Mouse (Mus musculus) Patski (cell line): ENCODE results near the gene Lrrc3b. TPM values are rescaled to one million over a fixed set of nuclear protein-coding genes. Genes with fewer than 3 reads are reported as not detected.

Experiments used
- ATAC-seq: fragments of 100-300 bp; one replicate; pipeline ENCODE4 v1.8.0; 2021
- CTCF ChIA-PET: fragments of 350-600 bp; sonication (Branson Sonifier 250); formaldehyde crosslinking; loops from one replicate; lab custom pipeline; 2022; ENCODE audit warnings: inconsistent platforms; lab: Charles Lee
- POLR2A ChIA-PET: fragments of 350-600 bp; sonication (Branson Sonifier 250); formaldehyde crosslinking; loops from one replicate; lab custom pipeline; 2022; ENCODE audit warnings: antibody characterized with exemption, inconsistent platforms; lab: Charles Lee
- DNase-seq: peaks from one replicate; pipeline ENCODE4 v3.0.0-alpha.2; 2011; ENCODE audit warnings: low read depth, low spot score
- H3K27me3 ChIP-seq: fragments of 371-371 bp; one replicate; pipeline ENCODE4 v1.5.1; 2021
- CTCF ChIP-seq: fragments of 100-300 bp; IDR thresholded peaks from one replicate; pipeline ENCODE4 v1.5.1; 2021
- in situ Hi-C: fragments of 300-500 bp; cut with MboI; formaldehyde crosslinking; loops from 3 replicates; pipeline ENCODE4 v1.11.1; 2018; ENCODE audit warnings: low pct_unique_long_range_greater_than_20kb, mixed read lengths
- polyA plus RNA-seq: library from polyadenylated mRNA; unstranded; gene quantifications from one replicate; pipeline ENCODE4 v1.2.3, GENCODE M21; 2021

The Lrrc3b gene
- polyA plus RNA-seq, 1 experiment from 2014 or later: not detected

DNA sequence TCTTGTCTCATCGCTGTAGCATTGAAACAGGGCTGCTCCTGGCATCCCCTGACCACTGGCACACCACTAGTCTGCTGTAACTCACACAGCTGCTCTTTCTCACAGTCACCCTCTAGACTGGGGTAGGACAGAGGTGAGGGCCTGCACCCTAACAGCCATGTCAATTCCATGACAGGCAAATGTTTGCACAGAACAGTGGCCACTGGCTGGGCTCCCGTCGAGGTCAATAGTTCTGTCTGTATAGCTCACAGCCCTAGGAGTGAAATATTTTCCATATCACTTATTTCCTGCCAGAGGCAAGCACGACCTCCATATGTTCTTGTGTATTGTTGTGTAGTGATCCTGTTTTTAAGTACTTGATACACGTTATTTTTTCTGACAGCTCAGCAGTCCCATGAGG, 54.3 kb downstream of the Lrrc3b start:
- ChIA-PET POLR2A (no interaction called here), CTCF (interaction anchor here (1.3 kb wide), 1 partner anchor 57 kb away, joined by 3 read pairs; no protein-coding TSS in a partner anchor)
- no peak for TF ChIP-seq CTCF
- in situ Hi-C loops: no loop called here
- H3K27me3 ChIP-seq: no peaks in the 10 kb centered on the region
- ATAC-seq: no peak
- no peak for DNase-seq

GRCm38 (mm10) chr14:15383133-15383532, 55.7 kb downstream of the Lrrc3b start:
- no peaks in the 10 kb centered on the region for H3K27me3 ChIP-seq
- ChIA-PET POLR2A (no interaction called here), CTCF (interaction anchor here (1.1 to 1.5 kb wide), 3 partner anchors 8 to 58 kb away, joined by 3 to 4 read pairs (median 3); no protein-coding TSS in a partner anchor)
- in situ Hi-C loops: no loop called here
- ATAC-seq (no peak), DNase-seq (no peak)
- TF ChIP-seq CTCF: no peak

DNA sequence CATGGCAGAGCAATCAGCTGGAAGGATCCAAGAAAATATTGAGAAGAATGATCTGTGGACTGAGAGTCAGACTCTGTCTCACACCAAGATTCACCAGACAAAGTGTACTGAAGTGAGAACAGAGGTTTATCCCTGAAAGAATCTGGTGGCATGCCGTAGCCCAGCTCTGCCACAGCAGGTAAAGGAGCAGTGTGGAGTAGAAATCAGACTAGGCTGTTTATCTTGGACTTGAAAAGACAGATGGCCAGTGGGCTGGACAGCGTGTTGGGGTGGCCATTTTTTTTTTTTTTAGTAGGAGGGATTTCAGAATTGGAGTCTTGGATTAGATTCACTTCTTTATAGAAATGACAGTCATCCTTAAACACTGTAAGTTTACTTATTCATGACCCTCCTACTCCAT, 61.4 kb downstream of the Lrrc3b start:
- POLR2A ChIA-PET: no interaction called here
- H3K27me3 ChIP-seq: no peaks in the 10 kb centered on the region
- CTCF ChIA-PET: no interaction called here
- no peak for ATAC-seq
- in situ Hi-C loops: no loop called here
- DNase-seq: no peak
- TF ChIP-seq CTCF: no peak

DNA sequence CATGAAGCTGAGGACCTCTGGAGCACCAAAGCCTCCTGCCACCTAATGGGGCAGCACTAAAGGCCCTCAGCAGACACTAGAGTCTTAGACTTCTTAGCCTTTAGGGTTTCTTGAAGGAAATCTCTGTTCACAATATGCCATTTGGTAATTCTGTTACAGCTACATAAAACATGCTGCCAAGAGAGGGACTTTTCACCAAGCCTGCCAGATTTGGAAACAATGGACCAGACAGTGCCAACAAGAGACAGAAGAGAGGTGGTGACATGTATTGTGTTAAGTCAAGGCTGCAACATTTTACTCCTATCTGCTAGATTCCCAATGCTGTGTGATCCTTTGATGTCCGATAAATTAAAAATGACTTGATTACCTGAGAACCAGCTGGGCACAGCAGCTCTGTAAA, 62.0 kb downstream of the Lrrc3b start:
- DNase-seq: no peak
- no peak for ATAC-seq
- POLR2A ChIA-PET: no interaction called here
- CTCF ChIA-PET: interaction anchor here (0.9 to 2.3 kb wide), 3 partner anchors 9 to 13 kb away, joined by 3 to 5 read pairs (median 3); no protein-coding TSS in a partner anchor
- H3K27me3 ChIP-seq: no peaks in the 10 kb centered on the region
- TF ChIP-seq CTCF: no peak
- in situ Hi-C loops: no loop called here

- DNase-seq: no peak
- in situ Hi-C loops: no loop called here
- no peak for TF ChIP-seq CTCF
- H3K27me3 ChIP-seq: no peaks in the 10 kb centered on the region
- ChIA-PET POLR2A (no interaction called here), CTCF (interaction anchor here (2.3 kb wide), 1 partner anchor 10 kb away, joined by 5 read pairs; no protein-coding TSS in a partner anchor)
- ATAC-seq: no peak
Measured at GRCm38 (mm10) chr14:15374271-15374670, 64.5 kb downstream of the Lrrc3b start.

DNA sequence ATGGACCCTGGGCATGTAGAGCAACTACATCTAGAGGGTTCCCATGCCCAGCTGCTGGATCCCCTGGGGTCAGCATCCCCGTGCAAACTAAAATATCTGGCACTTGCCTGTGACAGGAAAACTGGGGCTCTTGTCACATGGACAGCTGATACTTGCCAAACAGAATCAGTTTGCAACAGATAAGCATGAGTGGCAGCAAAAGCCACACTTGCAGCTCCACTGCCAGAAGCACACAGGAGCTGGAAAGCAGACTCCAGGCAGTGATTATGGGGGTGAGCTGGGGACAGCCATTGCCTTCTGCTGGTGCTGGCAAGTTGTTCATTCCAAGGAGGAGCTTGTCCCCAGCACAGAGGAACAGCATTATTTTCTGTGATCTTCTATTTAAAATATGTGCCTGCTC, 65.8 kb downstream of the Lrrc3b start:
- in situ Hi-C loops: no loop called here
- TF ChIP-seq CTCF: no peak

DNA sequence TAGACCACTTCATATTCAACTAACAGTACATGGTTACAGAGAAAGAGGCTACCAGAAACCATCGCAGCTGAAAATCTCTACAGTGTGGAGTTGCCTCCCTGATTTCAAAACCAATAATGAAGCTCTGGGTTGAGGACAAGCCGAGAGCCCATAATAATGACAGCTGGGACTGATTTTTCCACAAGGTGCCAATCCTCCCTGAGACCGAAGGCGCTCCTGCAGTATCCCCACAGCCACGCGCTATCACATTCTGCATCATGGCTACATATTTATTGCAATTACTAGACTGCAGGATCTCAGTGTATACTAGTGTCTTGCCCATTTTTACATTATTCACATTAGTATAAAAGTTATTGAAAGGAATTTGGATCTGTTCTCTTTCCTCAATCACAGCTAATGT, 73.7 kb downstream of the Lrrc3b start:
- no peak for DNase-seq
- no peak for TF ChIP-seq CTCF
- ATAC-seq: no peak
- H3K27me3 ChIP-seq: no peaks in the 10 kb centered on the region
- ChIA-PET CTCF (interaction anchor here (1.7 kb wide), 1 partner anchor 10 kb away, joined by 5 read pairs; no protein-coding TSS in a partner anchor), POLR2A (no interaction called here)
- in situ Hi-C loops: no loop called here

More for the DNA sequence above, 65.8 kb downstream of the Lrrc3b start:
- ChIA-PET CTCF (no interaction called here), POLR2A (no interaction called here)
- no peak for ATAC-seq
- DNase-seq: no peak
- no peaks in the 10 kb centered on the region for H3K27me3 ChIP-seq

DNA sequence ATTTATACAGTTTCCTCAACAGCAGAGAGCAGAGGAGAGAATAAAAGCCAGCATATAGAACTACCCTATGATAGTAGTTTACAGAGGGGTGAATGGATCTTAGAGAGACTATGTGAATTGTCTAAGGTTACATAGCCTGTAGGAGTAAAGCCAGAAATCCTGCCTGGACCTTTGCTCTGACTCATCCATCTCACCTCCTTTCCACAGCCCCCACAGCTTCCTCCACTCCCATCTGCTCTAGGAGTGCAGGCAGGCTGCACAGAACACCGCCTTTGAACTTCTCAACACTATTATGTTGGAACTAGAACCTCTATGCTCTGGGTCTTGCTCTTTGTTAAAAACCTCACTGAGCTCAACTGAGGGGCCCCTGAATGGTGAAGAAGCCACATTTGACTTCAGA, 78.9 kb downstream of the Lrrc3b start:
- in situ Hi-C loops: no loop called here
- DNase-seq: no peak
- ChIA-PET CTCF (no interaction called here), POLR2A (no interaction called here)
- TF ChIP-seq CTCF: no peak
- no peaks in the 10 kb centered on the region for H3K27me3 ChIP-seq
- ATAC-seq: no peak

GRCm38 (mm10) chr14:15359134-15359533, 79.7 kb downstream of the Lrrc3b start:
- TF ChIP-seq CTCF: no peak
- CTCF ChIA-PET: no interaction called here
- no peaks in the 10 kb centered on the region for H3K27me3 ChIP-seq
- ATAC-seq (no peak), DNase-seq (no peak)
- POLR2A ChIA-PET: no interaction called here
- in situ Hi-C loops: no loop called here

DNA sequence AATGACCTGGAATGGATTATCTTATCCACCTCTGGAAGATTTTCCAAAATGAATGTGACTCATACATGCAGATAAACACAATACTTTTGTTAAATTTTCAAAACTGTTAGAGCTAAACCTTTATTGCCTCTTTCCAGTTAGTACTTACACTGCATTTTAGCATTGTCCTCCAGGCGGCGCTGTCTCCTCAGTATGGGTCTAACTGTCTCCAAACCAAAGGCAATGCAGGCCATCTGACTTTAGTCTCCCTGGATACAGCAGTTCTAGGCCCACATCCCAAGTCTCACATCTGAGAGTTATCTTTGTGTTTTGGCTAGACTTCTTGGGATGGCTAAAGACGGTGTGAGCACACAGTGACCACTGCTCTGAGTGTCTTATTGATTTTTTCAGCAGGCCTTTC, 83.3 kb downstream of the Lrrc3b start:
- DNase-seq (no peak), ATAC-seq (no peak)
- ChIA-PET CTCF (no interaction called here), POLR2A (no interaction called here)
- no peaks in the 10 kb centered on the region for H3K27me3 ChIP-seq
- in situ Hi-C loops: no loop called here
- peak; percentile 48 for TF ChIP-seq CTCF

GRCm38 (mm10) chr14:15354299-15354698, 84.5 kb downstream of the Lrrc3b start:
- DNase-seq: no peak
- TF ChIP-seq CTCF: no peak
- H3K27me3 ChIP-seq: no peaks in the 10 kb centered on the region
- in situ Hi-C loops: no loop called here
- CTCF ChIA-PET: no interaction called here
- POLR2A ChIA-PET: no interaction called here
- ATAC-seq: no peak

DNA sequence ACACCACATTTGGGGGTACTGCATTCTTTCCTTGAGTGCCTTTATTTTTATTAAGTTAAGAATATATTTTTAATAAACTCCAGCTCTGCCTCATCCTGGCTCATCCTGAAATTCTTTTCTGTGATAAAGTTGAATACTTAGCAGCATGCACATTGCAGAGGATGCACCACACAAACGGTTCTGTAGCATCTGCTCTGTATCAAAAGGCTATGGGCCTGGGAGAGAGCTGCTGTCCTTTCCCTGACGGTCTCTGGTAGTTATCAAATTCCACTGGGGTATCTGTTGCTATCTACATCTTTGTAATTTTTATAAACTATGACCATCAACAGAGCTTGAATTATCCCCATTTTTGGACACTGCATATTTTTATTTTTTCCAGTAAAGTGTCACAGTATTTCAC, 105.7 kb downstream of the Lrrc3b start:
- in situ Hi-C loops: no loop called here
- ChIA-PET POLR2A (no interaction called here), CTCF (no interaction called here)
- ATAC-seq (no peak), DNase-seq (no peak)
- TF ChIP-seq CTCF: no peak
- no peaks in the 10 kb centered on the region for H3K27me3 ChIP-seq
